Mouse (Mus musculus) thymus, adult 18-20 months (tissue): ENCODE results near the gene Gbgt1.
"Not testable (repeated sequence)": the region's sequence is repeated elsewhere in the genome, so short reads cannot be mapped to it uniquely, and the experiment has no call there.

Experiments used
- DNase-seq, 2 experiments: peaks; one replicate each; pipeline ENCODE4 v3.0.0; 2022; ENCODE audit warnings: mixed read lengths in 2 of 2

The Gbgt1 gene

GRCm38 (mm10) chr2:28496671-28497070 is at the start of gene Gbgt1:
Gene Gbgt1 (plus strand): TSS chr2:28496891.
- DNase-seq = no peak

- no peak for DNase-seq
These were observed 49.4 kb upstream of the Gbgt1 start for GRCm38 (mm10) chr2:28447315-28447670.

GRCm38 (mm10) chr2:28451663-28452062 is 45.0 kb upstream of the Gbgt1 start:
- DNase-seq = no peak

GRCm38 (mm10) chr2:28453539-28453938 is 43.2 kb upstream of the Gbgt1 start:
- DNase-seq = no peak

GRCm38 (mm10) chr2:28456616-28457015 is 40.1 kb upstream of the Gbgt1 start:
- no peak for DNase-seq

- DNase-seq = peak in 1 of 2 experiments; percentile 42
These were observed 32.8 kb upstream of the Gbgt1 start for GRCm38 (mm10) chr2:28463919-28464318.

GRCm38 (mm10) chr2:28464919-28465318 is 31.8 kb upstream of the Gbgt1 start:
- DNase-seq = no peak

GRCm38 (mm10) chr2:28465836-28466518 is 30.7 kb upstream of the Gbgt1 start, which contains the start of gene 1700007K13Rik:
Gene 1700007K13Rik (minus strand): TSS chr2:28466332.
- peak; percentile 34 to 42 for DNase-seq

- peak; percentile 63 to 66 for DNase-seq
These were observed 28.7 kb upstream of the Gbgt1 start, which contains the start of gene Mrps2 for GRCm38 (mm10) chr2:28467860-28468485. Gene Mrps2 (plus strand): TSS chr2:28468066.

- DNase-seq = no peak
These were observed 28.0 kb upstream of the Gbgt1 start for GRCm38 (mm10) chr2:28468486-28469225.

GRCm38 (mm10) chr2:28469461-28469860 is 27.2 kb upstream of the Gbgt1 start:
- DNase-seq = no peak

- no peak for DNase-seq
These were observed 26.1 kb upstream of the Gbgt1 start for GRCm38 (mm10) chr2:28470591-28470990.

GRCm38 (mm10) chr2:28472011-28472410 is 24.7 kb upstream of the Gbgt1 start:
- not testable (repeated sequence) for DNase-seq

- not testable (repeated sequence) for DNase-seq
These were observed 18.7 kb upstream of the Gbgt1 start for GRCm38 (mm10) chr2:28477993-28478392.

GRCm38 (mm10) chr2:28479208-28480204 is 17.2 kb upstream of the Gbgt1 start:
- no peak for DNase-seq

- no peak for DNase-seq
These were observed 12.8 kb upstream of the Gbgt1 start for GRCm38 (mm10) chr2:28483861-28484260.

- no peak for DNase-seq
These were observed 2.2 kb upstream of the Gbgt1 start for GRCm38 (mm10) chr2:28494521-28494920.

GRCm38 (mm10) chr2:28495207-28495756 is 1.4 kb upstream of the Gbgt1 start:
- no peak for DNase-seq

GRCm38 (mm10) chr2:28495801-28496595 is 693 bp upstream of the Gbgt1 start:
- DNase-seq = no peak

GRCm38 (mm10) chr2:28497561-28497960 is 870 bp downstream of the Gbgt1 start:
- DNase-seq = no peak

GRCm38 (mm10) chr2:28498431-28498830 is 1.7 kb downstream of the Gbgt1 start:
- no peak for DNase-seq
